Mouse (Mus musculus) gonadal fat pad, adult 2 months (tissue): ENCODE measurements around the gene Wars2. TPM values are rescaled to one million over a fixed set of nuclear protein-coding genes. Genes with fewer than 3 reads are reported as not detected.

Source experiments
- DNase-seq: peaks from one replicate; pipeline ENCODE4 v3.0.0-alpha.2; 2012; ENCODE audit warnings: low read depth
- polyA plus RNA-seq: library from polyadenylated mRNA; depleted of rRNA; stranded (reverse); fragments of >200 nt; gene quantifications from 2 replicates; pipeline ENCODE4 v1.2.3, GENCODE M21; 2012

Wars2 gene
- polyA plus RNA-seq, 1 experiment = 4.4 TPM

DNA sequence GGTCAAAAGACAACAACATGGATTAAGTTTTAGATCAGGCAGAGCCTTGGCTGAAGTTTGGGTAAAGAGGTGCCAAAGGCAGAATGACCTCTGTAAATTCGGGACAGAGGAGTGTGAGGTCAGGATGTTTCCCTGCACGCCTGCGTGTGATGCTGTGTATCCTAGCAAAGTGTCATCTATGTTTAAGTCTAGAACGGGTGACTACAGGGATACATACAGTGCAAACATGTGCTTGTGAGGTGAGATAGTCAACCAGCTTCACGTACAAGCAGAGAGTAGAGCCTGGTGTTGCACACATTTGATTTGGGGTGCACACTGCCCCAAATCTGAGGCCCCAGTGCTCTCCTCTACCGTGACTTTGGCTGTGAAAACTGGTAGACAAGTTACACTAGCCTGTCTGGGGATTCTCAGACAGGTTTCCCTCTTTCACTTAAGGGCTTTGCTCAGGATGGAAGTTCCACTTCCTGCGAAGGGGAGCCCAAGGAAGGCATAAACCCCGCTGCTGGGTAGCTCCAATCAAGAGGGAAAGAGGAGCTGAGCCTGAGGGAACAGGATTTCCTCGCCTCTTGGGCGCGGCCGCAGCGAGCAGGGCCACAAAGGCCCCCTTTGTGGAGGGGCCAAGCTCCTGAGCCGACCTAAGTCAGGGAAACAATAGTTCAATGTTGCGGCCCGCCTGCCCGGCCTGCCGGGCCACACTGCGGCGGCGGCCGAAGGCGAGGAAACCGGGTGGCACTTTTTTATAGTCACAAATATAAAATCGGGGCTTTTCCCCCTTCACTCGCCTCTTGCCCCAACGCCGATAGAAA lies 107.3 kb downstream of the Wars2 start:
- DNase-seq = no peak

DNA sequence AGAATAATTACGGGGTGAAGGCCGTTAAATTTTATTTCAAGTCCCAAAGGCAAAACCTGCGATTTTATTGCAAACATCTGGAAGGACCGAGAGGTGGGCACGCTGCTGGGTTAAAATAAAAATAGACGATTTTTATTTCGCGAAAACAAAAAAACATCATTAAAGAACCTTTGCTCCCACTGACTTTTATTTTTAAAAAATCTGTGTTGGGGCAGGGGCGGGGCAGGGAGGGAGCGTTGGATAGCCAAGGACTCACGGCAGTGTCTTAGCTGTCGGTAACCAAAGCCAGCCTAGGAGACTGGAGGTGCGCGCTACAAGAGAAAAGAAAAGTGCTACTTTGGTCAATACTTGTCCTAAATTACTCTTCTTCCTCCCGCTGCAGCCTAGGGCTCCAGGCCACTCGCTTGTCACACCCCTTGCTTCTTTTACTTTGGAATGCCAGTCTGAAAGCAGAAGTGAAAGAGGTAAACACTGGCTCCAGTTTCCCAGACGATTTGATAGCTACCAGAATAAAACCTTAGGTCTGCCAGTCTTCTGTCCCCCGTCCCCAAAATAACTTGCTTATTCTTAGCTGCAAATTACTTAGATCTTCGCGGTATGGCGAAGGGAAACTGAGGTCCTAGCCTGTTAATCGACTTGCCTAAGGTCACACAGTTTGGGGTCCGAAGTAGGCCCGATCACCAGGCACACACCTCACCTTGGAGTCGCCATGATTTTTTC lies 108.1 kb downstream of the Wars2 start:
- no peak for DNase-seq

DNA sequence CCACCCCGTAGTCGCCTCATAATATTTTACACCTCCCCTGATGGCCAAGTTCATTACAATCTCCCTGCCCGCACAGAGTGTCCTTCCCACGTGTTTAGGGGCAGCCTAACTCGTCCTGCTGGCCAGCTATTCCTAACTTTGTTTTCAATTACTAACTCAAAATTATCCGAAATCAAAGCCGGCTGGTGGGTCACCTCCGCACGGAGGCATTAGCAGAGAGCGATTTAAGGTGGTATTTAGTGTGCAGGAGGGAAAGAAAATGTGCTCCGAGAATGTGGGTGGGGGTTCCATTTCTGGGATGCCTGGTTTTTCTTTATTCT lies 108.6 kb downstream of the Wars2 start:
- no peak for DNase-seq

DNA sequence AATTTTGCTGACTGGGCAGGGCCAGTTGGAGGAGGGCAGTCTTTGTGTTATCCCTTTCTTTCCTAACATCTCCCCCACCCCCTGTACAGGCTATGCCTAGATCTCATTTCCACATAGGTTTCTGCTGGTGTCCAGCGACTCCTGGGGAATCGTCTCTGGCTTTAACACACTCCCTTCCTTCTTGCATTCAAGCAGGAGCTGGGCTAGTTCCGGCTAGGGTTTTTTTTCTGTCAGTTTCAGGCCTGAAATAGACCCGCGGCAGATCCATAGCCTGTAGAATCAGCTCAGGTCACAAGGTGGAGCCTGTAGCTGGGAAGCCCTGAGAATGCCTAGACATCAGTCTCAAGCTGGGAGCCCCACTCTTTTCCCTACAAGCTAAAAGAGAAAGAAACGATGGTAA lies 109.0 kb downstream of the Wars2 start:
- DNase-seq = no peak

DNA sequence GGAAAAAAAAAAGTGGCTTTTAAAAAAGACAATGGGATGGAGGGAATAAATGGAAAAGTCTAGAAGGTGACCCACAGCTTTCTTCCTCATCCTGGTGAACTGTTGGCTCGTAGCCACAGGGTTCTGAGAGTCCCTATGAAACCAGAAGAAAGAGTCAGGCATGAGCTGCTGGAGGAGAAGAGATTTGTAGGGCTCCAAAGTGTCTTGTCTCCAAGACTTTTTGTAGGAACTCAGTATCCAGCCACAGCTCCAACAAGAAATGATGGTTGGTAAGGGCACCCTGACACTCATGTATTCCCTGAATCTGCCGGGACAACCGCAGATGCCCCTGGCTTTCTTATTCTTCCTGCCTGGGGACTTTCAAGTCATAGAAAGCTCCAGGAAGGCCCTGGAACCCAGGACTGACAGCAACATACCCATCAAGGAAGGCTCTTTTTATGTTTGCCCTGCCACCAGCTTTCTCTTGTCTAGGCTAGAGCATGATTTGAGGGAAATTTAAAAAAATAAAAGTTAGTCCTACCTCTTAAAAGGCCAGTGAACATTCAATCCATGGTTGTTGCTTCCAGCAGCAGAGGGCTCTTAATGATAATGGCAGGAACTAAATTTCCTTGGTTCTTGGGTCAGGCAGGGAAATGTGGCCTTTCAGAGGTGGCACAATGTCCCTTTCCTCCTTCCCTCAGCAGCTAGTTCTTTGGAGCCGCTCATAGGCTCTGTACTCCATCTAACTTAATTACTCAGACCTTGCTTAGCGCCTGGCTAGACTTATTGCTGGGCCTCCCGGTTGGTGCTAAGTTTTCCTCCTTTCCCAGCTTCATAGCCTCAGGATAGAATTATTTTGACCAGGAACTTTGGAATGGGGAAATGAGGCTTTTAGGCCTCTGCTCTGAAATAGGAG lies 110.7 kb downstream of the Wars2 start:
- no peak for DNase-seq

DNA sequence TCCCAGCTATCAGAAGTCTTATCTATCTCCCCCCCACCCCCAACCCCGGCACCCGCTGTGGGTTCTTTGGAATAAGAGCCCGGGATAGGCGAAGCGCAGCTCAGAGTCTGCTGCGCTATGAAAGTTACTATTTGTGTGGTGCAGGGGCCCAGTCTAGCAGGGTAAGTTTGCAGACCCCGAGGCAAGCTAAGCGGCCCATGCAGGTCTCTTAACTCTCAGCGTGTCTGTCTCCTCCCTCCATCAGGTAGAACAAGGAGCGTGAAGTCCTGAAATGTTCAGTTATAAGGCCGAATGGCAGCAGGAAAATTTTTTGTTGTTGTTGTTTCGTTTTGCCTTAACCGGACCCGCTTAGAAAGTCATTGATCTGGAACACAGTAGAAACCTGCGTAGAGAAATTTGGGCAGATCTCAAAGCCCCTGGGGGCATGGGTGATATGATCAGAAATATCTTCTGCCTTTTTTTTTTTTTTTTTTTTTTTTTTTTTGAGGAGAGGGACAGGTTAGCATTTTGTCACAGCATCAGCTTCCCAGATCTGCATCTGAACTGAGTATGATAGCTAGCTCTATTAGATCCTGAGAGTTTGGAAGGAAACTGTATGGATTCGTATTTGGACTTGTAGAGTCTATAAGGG lies 111.7 kb downstream of the Wars2 start:
- DNase-seq = no peak

DNA sequence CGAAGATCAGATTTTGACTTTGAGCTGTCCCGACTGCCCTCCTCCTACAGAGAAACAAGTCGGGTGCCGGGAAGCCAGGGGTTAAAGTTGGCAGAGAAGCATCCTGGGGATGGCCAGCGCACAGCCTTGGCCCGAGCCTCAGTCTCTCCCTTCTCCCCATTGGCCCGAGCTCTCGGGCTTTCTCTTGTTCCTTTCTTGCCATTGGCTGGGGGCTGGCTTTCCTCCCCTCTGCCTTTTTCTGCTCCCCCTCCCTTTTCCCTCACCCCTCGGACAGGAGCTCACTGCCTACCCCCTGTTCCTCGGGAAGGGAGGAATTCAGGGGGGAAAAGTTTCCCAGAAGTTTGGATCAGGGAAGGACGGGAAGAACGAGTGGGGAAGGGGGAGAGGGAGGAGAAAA lies 112.2 kb downstream of the Wars2 start:
- DNase-seq = no peak

DNA sequence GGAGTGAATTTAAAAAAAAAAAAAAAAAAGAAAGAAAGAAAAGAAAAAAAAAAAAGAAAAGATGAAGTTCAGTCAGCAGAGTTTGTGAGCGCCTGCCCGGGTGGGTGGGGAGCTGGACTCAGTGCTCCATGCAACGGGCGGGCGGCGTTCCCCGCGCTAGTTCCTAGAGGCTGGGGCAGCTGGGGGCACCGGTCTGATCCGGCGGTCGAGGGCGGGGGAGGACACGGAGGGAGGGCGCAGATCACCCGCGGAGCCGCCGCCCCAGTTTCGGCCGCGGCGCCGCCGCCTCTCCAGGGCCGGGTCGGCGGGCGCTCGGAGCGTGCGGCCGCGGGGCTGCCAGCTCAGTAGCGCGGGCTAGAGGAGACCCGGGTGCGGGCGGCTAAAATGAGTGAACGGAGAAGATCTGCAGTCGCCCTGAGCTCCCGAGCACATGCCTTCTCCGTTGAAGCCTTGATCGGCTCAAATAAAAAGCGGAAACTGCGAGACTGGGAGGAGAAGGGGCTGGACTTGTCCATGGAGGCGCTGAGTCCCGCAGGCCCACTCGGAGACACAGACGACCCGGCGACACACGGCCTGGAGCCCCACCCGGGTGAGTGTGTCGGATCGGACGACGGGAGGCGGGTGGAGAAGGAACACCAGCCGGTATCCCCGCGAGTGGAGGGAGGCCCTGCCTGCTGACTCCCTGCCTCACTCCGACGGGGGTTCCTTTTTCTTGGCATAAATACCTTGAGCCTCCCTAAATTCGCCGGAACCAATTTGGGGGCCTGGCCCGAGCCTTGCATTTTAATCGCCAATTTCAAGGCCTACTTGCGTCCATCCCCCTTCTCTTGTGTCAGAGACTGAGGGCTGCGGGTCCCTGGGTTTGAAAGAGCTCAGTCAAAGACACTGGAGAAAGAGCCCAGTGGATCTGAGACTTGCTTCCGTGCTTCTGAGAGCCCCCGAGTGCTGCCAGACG lies 112.9 kb downstream of the Wars2 start:
- DNase-seq = no peak

DNA sequence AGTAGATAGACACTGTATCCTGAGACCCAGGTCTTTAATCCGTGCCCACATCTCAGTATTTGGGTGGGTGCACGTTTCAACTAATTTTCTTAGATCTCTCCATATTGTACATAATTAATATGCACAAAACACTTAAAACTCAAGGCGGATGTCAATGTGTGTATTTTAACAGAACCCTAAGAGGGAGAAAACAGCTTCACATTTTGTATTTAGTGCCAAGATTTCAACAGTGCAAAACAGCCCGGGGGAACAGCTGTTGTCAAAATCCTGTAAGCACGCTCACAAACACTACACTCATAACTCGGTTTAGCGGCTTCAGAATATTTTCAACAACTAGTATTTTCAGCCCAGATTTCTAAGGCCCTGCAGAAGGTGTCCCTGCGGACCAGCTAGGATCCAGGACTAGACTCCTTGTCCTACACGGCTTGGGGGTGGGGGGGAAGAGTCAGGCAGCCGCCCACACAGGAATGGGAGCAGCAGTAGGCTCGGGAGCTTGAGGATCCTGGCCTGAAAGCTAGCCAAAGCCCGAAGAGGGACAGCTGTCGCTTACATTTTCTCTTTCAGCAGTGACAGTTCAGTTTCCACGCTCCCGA lies 113.8 kb downstream of the Wars2 start:
- DNase-seq = no peak

DNA sequence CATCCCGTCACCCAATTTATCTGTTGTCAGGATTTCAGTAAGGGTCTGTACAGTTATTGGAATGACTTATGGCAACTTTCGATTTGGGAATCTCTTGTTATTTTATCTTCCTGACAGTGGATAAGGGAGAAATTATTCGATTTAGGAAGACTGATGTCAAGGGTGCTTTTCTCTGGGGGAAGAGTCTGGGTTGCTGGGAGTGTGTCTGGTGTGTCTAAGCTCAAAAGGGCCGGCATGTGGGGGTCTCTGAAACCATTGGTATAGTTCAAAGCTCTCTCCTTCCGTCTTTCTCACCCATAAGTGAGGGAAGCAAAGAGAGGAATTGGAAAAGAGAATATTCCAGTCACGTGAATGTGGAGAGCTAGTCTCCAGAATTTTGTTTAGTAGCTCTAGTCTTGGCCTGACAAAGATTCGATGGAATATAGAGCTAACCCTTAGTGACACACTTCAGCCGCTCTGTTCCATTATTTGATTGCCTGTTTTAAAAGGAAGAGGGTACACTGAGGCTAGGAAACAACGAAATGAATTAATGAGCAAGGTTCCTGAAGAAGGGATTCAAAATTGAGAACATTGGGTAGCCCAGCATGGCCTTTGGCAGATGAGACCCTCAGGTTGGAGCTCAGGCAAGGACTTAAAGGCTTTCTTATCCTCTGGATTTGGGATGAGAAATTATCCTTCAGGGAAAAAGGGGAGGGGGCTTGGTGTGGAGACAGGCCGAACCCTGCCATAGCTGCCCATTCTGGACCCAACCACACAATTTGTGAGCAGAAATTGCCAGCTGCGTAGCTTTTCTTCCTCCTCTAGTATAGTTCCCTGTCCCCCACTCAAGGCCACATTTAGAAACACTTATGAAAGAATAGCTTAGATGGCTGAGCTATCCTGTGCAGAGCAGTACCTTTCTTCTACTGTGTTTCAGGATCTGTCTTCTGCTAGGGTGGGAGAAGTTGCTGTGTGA lies 114.8 kb downstream of the Wars2 start:
- no peak for DNase-seq

DNA sequence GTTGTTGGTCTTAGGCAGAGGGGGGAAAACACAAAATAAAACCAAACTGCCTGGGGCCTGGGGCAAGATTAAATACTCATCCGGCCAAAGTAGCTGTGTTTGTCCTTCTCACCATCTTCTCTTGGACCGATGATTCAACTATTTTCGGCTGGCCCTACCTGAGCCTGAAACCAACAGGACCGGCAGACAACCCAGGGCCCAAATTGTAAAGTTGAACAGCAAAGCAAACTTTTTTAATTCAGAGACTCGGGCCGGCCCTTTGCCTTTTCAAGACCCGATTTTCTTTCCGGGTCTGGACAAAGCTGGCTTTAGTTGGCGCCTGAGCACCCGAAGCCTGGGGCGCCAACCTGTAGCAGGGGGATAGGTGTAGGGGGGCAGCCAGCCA lies 115.5 kb downstream of the Wars2 start:
- no peak for DNase-seq

DNA sequence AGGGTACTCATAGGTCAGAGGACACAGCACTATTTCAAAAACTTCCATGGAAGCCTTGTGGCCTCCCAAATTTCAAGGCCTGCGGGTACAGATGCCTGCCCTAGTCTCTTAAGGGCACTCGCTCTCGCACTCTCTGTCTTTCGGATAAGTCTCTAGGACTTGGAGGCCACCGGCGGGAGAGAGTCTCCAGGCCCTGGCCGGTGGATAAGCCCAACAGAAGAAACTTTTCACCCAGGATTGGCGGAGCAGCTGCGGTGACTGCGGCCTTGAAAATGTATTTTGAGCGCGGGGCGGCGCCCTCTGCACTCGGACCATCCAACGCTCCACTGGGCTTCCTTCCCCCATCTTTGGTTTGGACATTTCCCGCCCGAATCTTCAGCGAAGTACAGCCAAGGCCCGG lies 115.9 kb downstream of the Wars2 start:
- no peak for DNase-seq

DNA sequence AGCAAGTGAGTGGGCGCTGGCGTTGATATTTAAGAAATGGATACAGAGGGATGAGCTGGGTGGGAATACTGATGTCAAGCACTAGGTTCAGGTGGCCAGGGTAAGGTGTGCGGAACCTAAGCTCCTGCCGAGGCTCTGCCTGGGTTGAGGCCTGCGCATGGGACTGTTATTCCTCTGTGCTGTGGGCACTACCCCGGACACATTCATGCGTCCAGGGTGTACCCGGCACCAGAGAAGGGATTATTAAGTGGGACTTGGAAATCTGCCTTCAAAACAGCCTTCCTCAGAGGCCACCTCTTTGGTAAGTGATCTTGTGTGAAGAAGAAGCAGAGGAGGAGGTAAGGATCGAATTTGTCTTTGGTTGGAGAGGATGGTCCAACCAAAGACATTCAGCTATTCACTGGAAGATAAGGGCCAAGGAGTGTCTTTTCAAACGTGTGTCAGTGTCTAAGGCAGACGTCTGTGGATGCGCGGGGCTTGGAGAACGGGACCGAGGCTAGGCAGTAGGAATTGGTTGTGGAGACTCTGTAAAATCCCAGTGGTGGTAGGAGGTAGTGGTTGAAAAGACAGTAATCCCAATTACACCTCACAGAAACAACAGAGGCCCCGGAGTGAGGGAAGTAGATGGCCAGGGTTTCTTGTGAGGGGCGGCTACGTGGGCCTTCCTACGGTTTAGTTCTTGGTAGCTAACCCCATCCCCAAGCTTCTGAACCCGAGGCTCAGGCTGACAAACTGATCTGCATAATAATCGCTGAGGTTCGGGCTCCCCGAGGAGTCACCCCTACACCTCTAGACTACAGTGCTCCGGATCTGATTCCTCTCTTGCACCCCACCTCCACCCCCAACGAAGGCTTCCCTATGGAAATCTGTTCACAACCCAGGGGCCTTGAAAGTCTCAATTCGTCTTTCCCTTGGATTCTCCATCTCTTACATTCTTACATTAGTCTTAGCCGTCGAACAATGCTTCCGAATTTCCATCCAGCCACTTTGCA lies 117.0 kb downstream of the Wars2 start:
- no peak for DNase-seq

DNA sequence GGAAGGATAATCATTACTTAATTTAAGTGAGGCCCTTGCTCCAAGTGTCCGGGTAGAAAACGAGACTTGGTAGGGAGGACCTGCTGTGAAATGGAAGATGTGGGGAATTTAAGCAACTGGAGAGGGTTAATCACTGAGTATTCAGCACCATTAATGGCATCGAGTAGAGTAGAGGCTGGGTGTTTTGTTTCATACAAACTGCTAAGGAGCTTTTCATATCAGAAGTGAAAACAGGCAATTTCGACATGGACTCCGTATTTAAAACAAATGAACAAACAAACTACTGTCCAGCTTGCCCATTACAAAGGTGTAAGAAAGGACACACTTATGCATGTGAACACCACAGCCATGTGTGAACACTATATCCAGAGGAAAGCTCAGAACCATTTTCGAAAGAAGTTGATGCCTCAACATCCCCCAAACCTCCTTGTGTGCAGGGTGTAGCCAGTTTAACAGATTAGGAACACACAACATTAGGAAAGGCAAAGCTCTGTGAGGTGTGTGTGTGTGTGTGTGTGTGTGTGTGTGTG lies 118.9 kb downstream of the Wars2 start:
- DNase-seq = no peak

DNA sequence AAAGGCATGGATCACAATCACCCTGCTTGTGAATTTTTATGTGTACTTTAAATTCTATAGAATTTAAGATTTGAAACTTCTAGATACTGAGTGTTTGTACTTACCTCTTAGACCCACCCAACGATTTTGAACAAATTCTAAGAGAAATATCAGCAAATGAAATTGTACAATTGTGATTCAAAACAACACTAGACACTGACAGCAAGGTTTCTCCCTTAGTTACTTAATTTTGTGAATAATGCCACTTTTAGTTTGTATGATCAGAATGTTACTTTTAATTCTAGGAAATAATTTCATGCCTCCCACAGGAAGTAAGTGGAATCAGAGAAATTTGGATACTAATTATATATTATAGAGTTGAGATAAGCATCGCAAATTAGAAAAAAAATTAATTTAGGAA lies 119.5 kb downstream of the Wars2 start:
- no peak for DNase-seq

DNA sequence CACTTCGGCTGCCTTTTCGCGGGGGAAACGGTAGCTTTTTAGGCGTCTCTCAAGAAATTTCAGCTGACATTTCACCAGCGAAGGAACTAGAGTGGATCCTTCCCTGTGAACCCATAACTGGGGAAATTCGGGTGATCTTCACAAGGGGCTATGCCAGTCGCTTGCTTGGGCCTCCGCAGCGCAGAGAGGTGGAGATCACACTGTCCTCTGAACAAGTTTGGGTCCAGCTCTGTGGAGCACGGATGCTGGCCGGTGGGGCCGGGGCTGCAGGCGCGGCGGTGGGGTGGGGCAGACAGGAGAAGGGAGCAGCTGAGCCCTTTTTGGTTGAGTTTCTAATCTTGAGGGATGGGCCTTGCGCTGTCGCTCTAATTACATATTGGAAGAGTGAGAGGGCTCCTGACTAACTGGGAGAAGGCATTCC lies 120.5 kb downstream of the Wars2 start:
- no peak for DNase-seq

DNA sequence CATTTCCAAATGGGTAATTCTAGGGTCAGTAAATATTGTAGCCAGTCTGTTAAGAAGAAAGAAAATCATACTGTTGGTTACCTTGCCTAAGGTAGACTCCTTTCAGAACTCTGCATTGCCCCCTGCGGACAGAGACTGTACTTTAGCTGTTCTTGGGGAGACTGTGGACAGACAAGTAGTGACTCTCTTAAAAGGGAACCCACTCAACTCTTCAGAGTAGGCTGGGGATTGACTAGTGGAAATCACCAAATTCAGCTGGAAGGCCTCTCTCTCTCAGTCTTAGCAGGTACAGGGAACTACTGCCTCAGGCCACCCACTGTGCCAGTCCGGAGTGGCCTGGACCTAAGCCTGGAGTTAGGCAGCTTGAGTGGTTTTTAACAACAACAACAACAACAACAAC lies 121.1 kb downstream of the Wars2 start:
- DNase-seq = no peak

DNA sequence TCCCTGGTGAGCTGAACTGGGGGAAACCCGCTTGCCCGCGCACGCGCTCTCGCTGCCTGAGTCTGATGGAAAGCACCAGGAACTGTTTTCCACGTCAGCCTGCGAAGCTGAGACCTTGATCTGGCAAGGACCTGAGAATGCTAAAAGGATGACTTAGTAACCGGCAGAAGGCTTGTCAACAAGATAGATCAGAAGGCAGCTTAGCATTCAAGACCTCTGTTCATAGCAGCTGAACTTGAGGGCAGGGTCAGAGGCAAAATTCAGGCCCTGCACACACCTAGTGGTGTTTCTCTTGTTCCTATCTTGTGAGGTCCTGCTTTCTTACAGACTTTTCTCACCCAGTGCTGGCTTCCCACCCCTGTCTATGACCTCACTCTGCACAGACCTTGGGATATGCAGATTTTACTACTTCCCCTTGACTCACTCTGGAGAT lies 122.6 kb downstream of the Wars2 start:
- no peak for DNase-seq
